Mouse (Mus musculus) ovary, postnatal 14 days (tissue): Measurements from ENCODE around the gene Crybg3.

Experiments used
- DNase-seq: peaks from one replicate; pipeline ENCODE4 v3.0.0; 2022; ENCODE audit warnings: low spot score

Gene Crybg3

GRCm38 (mm10) chr16:59449092-59449491 is 151.7 kb downstream of the Crybg3 start:
- no peak for DNase-seq

DNA sequence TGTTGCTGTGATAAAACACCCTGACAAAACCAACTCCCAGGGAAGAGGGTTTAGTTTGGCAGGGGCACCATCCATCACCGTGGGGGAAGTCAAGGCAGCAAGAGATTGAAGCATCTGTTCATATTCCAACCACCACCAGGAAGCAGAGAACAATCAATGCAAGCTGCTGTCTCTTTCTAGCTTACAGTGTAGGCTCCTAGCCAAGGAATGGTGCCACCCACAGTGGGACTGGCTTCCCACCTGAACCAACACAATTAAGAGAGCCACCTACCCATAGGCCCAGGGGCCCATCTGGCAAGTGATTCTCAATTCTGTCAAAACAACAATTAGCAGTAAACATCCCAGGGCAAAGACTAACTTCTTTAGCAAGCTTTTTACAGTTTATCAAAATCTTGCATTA is 152.6 kb downstream of the Crybg3 start:
- DNase-seq = no peak

DNA sequence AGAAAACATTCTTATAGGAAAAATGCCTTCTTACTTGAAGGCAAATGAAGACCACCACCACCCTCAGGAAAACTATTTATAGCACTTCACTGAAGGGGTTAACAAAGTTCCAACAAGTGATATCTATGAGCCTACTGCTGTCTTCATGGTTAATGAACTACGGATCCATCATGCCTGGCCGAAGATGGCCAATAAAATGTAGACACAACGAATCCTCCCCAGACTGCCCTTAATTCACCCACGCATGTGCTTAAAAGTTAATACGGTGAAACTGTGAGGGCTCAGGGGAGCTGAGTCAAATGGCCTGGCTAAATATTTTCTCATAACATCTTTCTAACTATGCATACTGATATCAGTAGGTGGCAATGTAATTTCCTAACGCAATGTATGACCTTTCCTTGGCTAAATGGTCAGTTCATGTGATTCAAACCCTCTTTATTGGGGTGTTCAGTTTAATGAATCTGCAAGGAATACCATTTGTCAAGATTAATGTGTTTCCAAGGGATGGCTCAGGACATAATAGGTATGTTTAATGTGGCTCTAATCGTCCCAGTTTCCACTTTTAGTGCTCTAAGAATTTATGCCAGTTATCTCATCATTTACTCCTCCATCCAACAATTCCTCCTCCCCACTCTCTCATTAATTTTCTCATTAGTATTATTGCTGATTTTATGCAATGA is 155.8 kb downstream of the Crybg3 start:
- DNase-seq = no peak
